Mouse (Mus musculus) cortical plate, adult 2 months (tissue): ENCODE measurements at regions not wholly inside any gene's neighbourhood (a gene's known extent, or its start where the extent isn't known, plus 50 kb on each side); places are given as distances from the start of the nearest gene placed in this dataset.

Source experiments
- H3K27ac ChIP-seq: fragments of 200-500 bp; 2 replicates; pipeline ENCODE4 v1.5.1; 2012; ENCODE audit warnings: low read length, control low read depth, inconsistent platforms; ENCODE audit not compliant: insufficient read depth
- H3K4me1 ChIP-seq: fragments of 200-500 bp; 2 replicates; pipeline ENCODE4 v1.6.1; 2011; ENCODE audit warnings: low read length; ENCODE audit not compliant: control insufficient read depth, insufficient read depth
- H3K4me3 ChIP-seq: fragments of 200-500 bp; 2 replicates; pipeline ENCODE4 v1.5.1; 2011; ENCODE audit warnings: mild to moderate bottlenecking, low read length, control low read depth; ENCODE audit not compliant: insufficient read depth
- CTCF ChIP-seq: fragments of 200-500 bp; IDR thresholded peaks from 2 replicates; pipeline ENCODE4 v1.5.1; 2011; ENCODE audit warnings: mild to moderate bottlenecking, control low read depth, low read length; ENCODE audit not compliant: insufficient read depth; ENCODE audit errors: extremely low read depth
- POLR2A ChIP-seq: fragments of 200-500 bp; IDR thresholded peaks from 2 replicates; pipeline ENCODE4 v1.6.1; 2011; ENCODE audit warnings: mild to moderate bottlenecking, low read length, control low read depth; ENCODE audit not compliant: insufficient read depth; ENCODE audit errors: extremely low read depth

DNA sequence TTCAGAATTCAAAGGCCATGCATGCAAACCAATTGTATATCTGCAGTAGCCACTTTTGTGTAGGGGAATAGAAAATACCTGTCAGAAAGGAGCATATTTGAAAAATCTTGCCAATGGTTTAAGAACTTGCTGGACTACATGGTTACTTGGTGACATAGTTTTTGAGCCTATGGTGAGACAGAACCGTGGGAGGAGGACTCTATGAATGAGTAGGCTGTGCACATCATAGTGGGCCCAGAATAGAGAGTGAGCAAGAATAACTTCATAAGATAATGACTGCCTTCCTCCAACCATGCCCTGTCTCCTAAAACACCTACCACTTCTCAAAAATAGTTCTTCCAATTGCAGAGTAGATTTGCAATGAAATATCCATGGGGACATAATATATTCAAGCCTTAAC lies 838.5 kb upstream of the Celf2 start:
- no peak overlapping the region for H3K4me3 ChIP-seq
- no peak overlapping the region for H3K27ac ChIP-seq
- H3K4me1 ChIP-seq = no peaks in the 10 kb centered on the region
- no peak for TF ChIP-seq POLR2A
- no peak for TF ChIP-seq CTCF

DNA sequence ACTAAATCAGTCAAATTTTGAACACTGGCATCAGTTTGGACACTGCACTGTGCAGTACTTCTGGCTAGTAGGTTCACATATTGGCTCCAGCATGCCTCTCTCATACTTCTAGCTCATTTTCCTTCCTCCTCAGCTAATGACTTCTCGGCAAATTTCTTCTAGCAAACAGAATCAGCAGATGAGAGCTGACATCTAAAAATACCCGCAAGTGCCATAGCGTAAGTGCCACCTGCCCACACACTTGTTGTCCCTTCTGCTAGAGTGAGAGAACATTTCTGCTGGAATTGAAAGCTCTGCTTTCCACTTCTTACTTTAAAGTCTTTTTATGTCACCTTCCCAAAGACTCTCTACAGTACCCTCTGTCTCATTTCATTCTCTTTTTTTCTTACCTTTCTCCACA lies 835.4 kb upstream of the Celf2 start:
- TF ChIP-seq CTCF (no peak), POLR2A (no peak)
- Histone ChIP-seq H3K27ac (peak overlapping the region; percentile 99), H3K4me3 (no peak overlapping the region), H3K4me1 (no peaks in the 10 kb centered on the region)

DNA sequence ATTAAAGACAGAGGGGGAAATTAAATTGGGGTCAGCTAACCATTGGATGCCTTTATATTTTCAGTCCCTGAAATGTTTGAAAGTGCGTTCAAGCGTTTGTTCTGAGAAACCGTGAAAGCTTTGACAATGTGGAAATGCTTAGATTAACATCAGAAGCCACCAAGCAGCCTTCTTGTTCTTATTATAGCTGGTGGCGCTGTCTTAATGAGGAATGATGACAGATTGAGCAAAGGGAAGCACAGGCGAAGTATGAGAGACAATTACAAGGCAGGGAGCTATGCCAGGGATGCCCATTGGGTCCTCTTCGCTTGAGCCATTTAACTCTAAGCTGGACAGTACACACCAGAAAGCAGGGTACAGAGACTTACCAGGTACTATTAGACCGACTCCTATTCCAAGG lies 828.9 kb upstream of the Celf2 start:
- Histone ChIP-seq H3K4me3 (no peak overlapping the region), H3K27ac (peak overlapping the region; percentile 89; the same call in 1 of the 2 replicates), H3K4me1 (peaks cover 1% of the 10 kb centered on the region; the same call in 1 of the 2 replicates)
- TF ChIP-seq POLR2A = no peak
- no peak for TF ChIP-seq CTCF

DNA sequence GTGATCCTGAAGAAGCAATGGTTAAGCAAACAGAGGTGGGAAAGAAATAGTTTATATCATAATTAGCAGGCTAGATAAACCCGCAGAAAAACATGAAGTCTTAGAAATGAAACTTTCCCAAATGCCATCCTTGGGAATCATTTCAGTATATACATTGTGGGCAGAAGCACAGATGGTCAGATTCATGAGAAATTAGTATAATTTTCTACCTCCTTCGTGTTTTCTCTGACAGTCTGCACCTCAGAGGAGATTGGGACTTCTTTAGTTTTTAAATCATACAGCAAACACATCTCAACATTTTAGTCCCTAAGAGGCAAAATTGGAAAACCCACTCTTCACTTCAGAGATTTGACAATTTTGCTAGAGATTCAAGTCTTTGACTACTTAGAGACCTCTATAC lies 786.6 kb upstream of the Celf2 start:
- no peak for TF ChIP-seq CTCF
- no peak for TF ChIP-seq POLR2A
- H3K4me1 ChIP-seq = no peaks in the 10 kb centered on the region
- no peak overlapping the region for H3K4me3 ChIP-seq
- H3K27ac ChIP-seq = no peak overlapping the region

DNA sequence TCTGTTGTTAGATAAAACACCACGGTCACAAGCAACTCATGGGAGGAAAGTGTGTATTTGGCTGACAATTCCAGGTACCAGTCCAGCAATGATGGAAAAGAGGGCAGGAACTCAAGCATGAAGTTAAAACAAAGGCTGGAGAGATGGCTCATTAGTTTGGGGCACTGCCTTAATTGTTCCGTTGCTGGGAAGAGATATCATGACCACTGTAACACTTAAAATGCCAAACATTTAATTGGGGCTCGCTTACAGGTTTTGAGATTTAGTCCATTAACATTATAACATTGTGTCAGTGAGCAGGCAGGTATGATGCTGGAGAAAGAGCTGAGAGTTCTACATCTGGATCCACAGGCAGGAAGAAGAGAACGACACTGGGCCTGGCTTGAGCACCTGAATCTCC lies 782.0 kb upstream of the Celf2 start:
- Histone ChIP-seq H3K4me3 (no peak overlapping the region), H3K27ac (no peak overlapping the region), H3K4me1 (no peaks in the 10 kb centered on the region)
- TF ChIP-seq POLR2A = no peak
- TF ChIP-seq CTCF = no peak

DNA sequence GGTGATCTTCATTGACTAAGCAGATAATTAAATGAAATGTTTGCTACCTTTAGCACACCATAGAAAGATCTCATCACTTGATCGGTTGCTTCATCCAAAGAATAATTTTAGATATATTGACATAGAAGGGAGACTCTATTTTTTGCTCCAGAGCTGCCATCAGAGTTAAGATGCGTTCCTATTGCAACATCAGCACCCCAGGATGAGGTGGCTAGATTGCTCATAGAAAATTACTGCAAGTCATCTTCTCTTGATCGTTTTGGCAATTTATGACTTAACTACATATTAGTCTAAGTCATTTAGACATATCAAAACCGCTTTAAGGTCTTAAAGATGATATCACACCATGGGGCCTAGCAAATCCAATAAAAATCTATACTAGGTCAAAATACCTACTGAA lies 778.0 kb upstream of the Celf2 start:
- H3K4me3 ChIP-seq = no peak overlapping the region
- no peak for TF ChIP-seq POLR2A
- no peak for TF ChIP-seq CTCF
- H3K27ac ChIP-seq = no peak overlapping the region
- H3K4me1 ChIP-seq = no peaks in the 10 kb centered on the region

DNA sequence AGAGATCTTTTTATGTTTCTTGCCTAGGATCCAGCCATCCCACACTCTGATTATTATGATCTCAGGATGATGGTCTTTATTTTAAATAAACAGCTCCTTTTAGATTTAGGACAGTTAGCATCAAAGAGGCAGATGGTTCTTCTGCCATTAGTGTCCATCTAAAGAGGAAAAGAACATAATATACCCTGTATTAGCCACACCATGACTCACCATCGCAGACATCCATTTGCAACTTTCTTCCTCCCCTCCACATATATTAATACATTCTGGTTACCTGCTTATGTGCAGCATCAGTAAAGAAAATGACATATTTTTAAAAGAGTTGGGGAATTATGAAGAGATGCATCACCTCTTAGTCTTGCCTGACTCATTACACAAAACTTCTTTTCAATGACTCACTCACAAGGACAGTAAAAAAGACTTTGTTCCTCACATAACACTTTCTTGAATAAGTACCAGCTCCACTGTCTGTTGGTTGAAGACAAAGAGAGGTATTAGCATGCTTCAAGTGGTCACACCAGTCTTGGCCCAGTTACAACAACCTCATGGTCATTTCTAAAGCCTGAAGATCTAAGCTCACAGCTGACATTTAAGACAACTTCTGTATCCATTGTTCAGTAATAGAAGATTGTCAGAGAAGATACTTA lies 766.9 kb upstream of the Celf2 start:
- Histone ChIP-seq H3K27ac (peak overlapping the region; percentile 87), H3K4me3 (no peak overlapping the region), H3K4me1 (no peaks in the 10 kb centered on the region; the same call in 1 of the 2 replicates)
- TF ChIP-seq CTCF (no peak), POLR2A (no peak)
